Mouse (Mus musculus) stomach, embryonic 16.5 days (tissue): ENCODE data around the gene Rprml. TPM values are rescaled to one million over a fixed set of nuclear protein-coding genes. Genes with fewer than 3 reads are reported as not detected.
A peak's percentile ranks its signal among the peaks of the same experiment; 100 is the strongest.
"Not testable (repeated sequence)": the region's sequence is repeated elsewhere in the genome, so short reads cannot be mapped to it uniquely, and the experiment has no call there.

Experiments
- ATAC-seq: fragments of 200-750 bp; cut with Nextera tagmentation; 2 replicates; pipeline ENCODE4 v1.8.0; 2017; ENCODE audit warnings: moderate number of reproducible peaks, moderate TSS enrichment; ENCODE audit not compliant: insufficient read depth, low FRiP score
- H3K27ac ChIP-seq: fragments of 300-500 bp; sonication (generic); 2 replicates; pipeline ENCODE4 v1.5.1; 2014; ENCODE audit warnings: low read length
- H3K27me3 ChIP-seq: fragments of 300-500 bp; sonication (generic); 2 replicates; pipeline ENCODE4 v1.6.1; 2014; ENCODE audit warnings: low read length, control low read depth, mixed read lengths; ENCODE audit not compliant: control insufficient read depth, insufficient read depth
- H3K36me3 ChIP-seq: fragments of 300-500 bp; sonication (generic); 2 replicates; pipeline ENCODE4 v1.6.1; 2014; ENCODE audit warnings: low read length; ENCODE audit not compliant: control insufficient read depth, insufficient read depth
- H3K4me1 ChIP-seq: fragments of 300-500 bp; sonication (generic); 2 replicates; pipeline ENCODE4 v1.6.1; 2014; ENCODE audit warnings: low read length, control low read depth, mixed read lengths; ENCODE audit not compliant: control insufficient read depth, insufficient read depth
- H3K4me2 ChIP-seq: fragments of 300-500 bp; sonication (generic); 2 replicates; pipeline ENCODE4 v1.6.1; 2014; ENCODE audit warnings: low read depth, low read length, mixed read lengths
- H3K4me3 ChIP-seq: fragments of 300-500 bp; sonication (generic); replicated peaks from 2 replicates; pipeline ENCODE4 v1.5.1; 2014; ENCODE audit warnings: mild to moderate bottlenecking, low read length
- H3K9ac ChIP-seq: fragments of 300-500 bp; sonication (generic); 2 replicates; pipeline ENCODE4 v1.6.1; 2014; ENCODE audit warnings: low read length
- H3K9me3 ChIP-seq: fragments of 300-500 bp; sonication (generic); replicated peaks from 2 replicates; pipeline ENCODE4 v1.6.1; 2016; ENCODE audit warnings: low read length, control low read depth; ENCODE audit not compliant: control insufficient read depth
- WGBS: fragments of 180-500 bp; shearing (Covaris S2); extraction: QIAGEN DNeasy Blood & Tissue Kit; methylation state at CpG from one replicate; pipeline ENCODE4 v1.1.7; 2014; 5-methylcytosine and 5-hydroxymethylcytosine counted together
- polyA plus RNA-seq: library from polyadenylated mRNA; unstranded; fragments of >200 nt; fragmentation: Nextera tagmentation; extraction: Ambion mirVana; gene quantifications from 2 replicates; pipeline ENCODE4 v1.2.1, GENCODE M21; 2015

The Rprml gene
- polyA plus RNA-seq, 1 experiment from 2014 or later = not detected

DNA sequence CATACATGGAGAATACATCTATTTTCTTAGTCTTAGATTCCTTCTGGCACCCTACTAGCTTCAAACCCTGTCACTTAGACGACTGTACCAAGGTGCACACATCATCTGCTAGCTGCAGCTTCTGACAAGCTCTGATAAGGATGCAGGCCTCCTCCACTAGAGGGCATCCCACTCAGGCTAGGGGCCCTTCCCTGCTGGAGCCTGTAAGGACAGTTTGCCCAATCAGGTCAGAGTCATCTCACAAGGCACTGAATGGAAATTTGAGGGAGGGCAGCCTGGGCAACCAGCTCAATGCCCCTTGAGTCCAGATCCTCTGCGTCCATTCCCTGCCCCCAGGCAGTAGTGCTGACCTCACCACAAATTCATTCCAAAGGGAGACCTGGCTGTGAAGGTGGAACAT lies 27.7 kb downstream of the Rprml start:
- H3K4me3 ChIP-seq, ATAC-seq, H3K9me3 ChIP-seq, H3K4me2 ChIP-seq, H3K27me3 ChIP-seq, H3K27ac ChIP-seq, H3K4me1 ChIP-seq, H3K9ac ChIP-seq: not testable (repeated sequence)
- H3K36me3 ChIP-seq = peaks cover 14% of the 10 kb centered on the region; the same call in 1 of the 2 replicates
- 53% methylated on average over 2 of the region's 2 CpGs for WGBS

DNA sequence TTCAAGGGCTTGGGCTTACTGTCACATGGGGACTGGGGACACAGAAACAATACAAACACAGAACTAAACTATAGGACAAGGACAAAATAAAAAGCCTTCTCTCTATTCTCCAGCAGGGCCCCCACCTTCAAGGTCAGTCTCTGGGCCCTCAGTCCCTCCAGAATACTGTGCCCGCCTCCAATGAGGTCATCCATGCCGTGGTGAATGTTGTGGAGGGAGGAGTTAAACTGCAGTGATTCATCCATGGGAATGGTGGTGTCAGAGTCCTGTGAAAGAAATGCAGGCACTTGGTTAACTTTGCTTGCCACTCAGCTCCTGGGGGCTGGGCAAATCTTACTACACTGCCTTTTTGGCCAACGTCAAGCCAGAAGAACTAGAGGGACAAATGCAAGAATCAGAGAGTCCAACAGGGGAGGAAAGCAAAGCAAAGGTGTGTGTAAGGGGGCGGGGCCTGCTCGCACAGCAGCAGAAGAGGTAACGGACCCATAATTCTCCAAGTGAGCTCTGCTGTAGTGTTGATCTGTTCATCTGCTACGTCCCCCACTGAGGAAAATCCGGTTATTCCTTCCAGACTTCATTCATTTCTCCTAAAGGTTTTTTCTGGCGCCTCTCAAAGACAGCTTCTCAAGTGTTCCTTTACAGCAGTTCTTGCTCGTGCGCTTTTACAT lies 34.4 kb downstream of the Rprml start:
- WGBS = 79% methylated on average over 11 of the region's 11 CpGs
- H3K9ac ChIP-seq = no peak overlapping the region

GRCm38 (mm10) chr11:103685261-103685736 lies 35.9 kb downstream of the Rprml start:
- no peak overlapping the region for H3K4me3 ChIP-seq
- 85% methylated on average over 7 of the region's 7 CpGs for WGBS
- ATAC-seq = no peak
- H3K36me3 ChIP-seq = peaks cover 26% of the 10 kb centered on the region
- H3K27ac ChIP-seq = no peak overlapping the region
- H3K27me3 ChIP-seq = no peaks in the 10 kb centered on the region
- H3K4me2 ChIP-seq = no peak overlapping the region
- H3K4me1 ChIP-seq = no peaks in the 10 kb centered on the region
- no peak overlapping the region for H3K9ac ChIP-seq
- H3K9me3 ChIP-seq = no peaks in the 10 kb centered on the region

More for the DNA sequence above, 34.4 kb downstream of the Rprml start:
- H3K9me3 ChIP-seq = no peaks in the 10 kb centered on the region
- no peaks in the 10 kb centered on the region for H3K27me3 ChIP-seq
- H3K4me3 ChIP-seq = no peak overlapping the region
- ATAC-seq = no peak
- no peak overlapping the region for H3K4me2 ChIP-seq
- peaks cover 32% of the 10 kb centered on the region for H3K36me3 ChIP-seq
- no peaks in the 10 kb centered on the region for H3K4me1 ChIP-seq
- H3K27ac ChIP-seq = no peak overlapping the region

DNA sequence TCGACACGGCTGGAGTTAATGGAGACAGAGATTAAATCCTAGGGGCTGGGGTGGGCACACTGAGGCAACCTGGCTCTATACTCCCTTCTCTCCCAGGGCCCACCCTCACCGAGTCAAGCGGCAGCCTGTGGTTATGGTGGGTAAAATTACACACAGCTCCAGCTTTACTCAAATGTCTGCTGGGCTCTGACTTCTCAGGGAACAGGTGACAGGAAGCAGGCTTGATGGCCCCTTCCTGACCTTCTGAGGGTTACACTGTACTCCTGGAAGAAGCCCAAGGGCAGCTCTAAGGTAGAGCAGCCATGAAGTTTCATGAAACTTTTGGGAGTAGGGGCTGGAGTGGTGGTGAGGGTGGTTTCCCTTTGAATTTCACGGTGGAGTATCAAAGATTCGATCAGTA lies 37.3 kb downstream of the Rprml start:
- ATAC-seq = no peak
- H3K4me3 ChIP-seq = no peak overlapping the region
- 78% methylated on average over 6 of the region's 6 CpGs for WGBS
- H3K9ac ChIP-seq = no peak overlapping the region
- no peak overlapping the region for H3K4me2 ChIP-seq
- no peaks in the 10 kb centered on the region for H3K27me3 ChIP-seq
- no peaks in the 10 kb centered on the region for H3K4me1 ChIP-seq
- no peaks in the 10 kb centered on the region for H3K9me3 ChIP-seq
- peaks cover 26% of the 10 kb centered on the region for H3K36me3 ChIP-seq
- no peak overlapping the region for H3K27ac ChIP-seq

- WGBS = 65% methylated on average over 6 of the region's 6 CpGs
- H3K27me3 ChIP-seq = no peaks in the 10 kb centered on the region
- H3K4me2 ChIP-seq = no peak overlapping the region
- H3K27ac ChIP-seq = no peak overlapping the region
- H3K4me3 ChIP-seq = no peak overlapping the region
- ATAC-seq = no peak
- no peaks in the 10 kb centered on the region for H3K4me1 ChIP-seq
- H3K36me3 ChIP-seq = peaks cover 18% of the 10 kb centered on the region
- no peak overlapping the region for H3K9ac ChIP-seq
- H3K9me3 ChIP-seq = no peaks in the 10 kb centered on the region
Observed at GRCm38 (mm10) chr11:103688271-103688979, 39.1 kb downstream of the Rprml start.

GRCm38 (mm10) chr11:103688980-103689378 lies 39.6 kb downstream of the Rprml start:
- no peaks in the 10 kb centered on the region for H3K27me3 ChIP-seq
- no peak overlapping the region for H3K27ac ChIP-seq
- WGBS = 48% methylated on average over 3 of the region's 3 CpGs
- H3K4me1 ChIP-seq = no peaks in the 10 kb centered on the region
- ATAC-seq = no peak
- H3K9me3 ChIP-seq = no peaks in the 10 kb centered on the region
- H3K4me2 ChIP-seq = no peak overlapping the region
- H3K36me3 ChIP-seq = peaks cover 13% of the 10 kb centered on the region; the same call in 1 of the 2 replicates
- H3K9ac ChIP-seq = no peak overlapping the region
- no peak overlapping the region for H3K4me3 ChIP-seq

- ATAC-seq = no peak
- Histone ChIP-seq H3K4me1 (no peaks in the 10 kb centered on the region), H3K27ac (no peak overlapping the region), H3K4me2 (no peak overlapping the region), H3K27me3 (no peaks in the 10 kb centered on the region), H3K9ac (no peak overlapping the region), H3K4me3 (no peak overlapping the region), H3K9me3 (no peaks in the 10 kb centered on the region), H3K36me3 (peaks cover 10% of the 10 kb centered on the region; the same call in 1 of the 2 replicates)
- WGBS = 86% methylated on average over 1 of the region's 1 CpGs
Observed at GRCm38 (mm10) chr11:103691036-103691435, 41.7 kb downstream of the Rprml start.

GRCm38 (mm10) chr11:103693241-103693640 lies 43.9 kb downstream of the Rprml start:
- no peak overlapping the region for H3K27ac ChIP-seq
- 58% methylated on average over 1 of the region's 1 CpGs for WGBS
- H3K4me2 ChIP-seq = no peak overlapping the region
- ATAC-seq = no peak
- H3K36me3 ChIP-seq = no peaks in the 10 kb centered on the region
- no peaks in the 10 kb centered on the region for H3K9me3 ChIP-seq
- H3K4me1 ChIP-seq = no peaks in the 10 kb centered on the region; the same call in 1 of the 2 replicates
- H3K27me3 ChIP-seq = no peaks in the 10 kb centered on the region
- no peak overlapping the region for H3K9ac ChIP-seq
- H3K4me3 ChIP-seq = no peak overlapping the region

DNA sequence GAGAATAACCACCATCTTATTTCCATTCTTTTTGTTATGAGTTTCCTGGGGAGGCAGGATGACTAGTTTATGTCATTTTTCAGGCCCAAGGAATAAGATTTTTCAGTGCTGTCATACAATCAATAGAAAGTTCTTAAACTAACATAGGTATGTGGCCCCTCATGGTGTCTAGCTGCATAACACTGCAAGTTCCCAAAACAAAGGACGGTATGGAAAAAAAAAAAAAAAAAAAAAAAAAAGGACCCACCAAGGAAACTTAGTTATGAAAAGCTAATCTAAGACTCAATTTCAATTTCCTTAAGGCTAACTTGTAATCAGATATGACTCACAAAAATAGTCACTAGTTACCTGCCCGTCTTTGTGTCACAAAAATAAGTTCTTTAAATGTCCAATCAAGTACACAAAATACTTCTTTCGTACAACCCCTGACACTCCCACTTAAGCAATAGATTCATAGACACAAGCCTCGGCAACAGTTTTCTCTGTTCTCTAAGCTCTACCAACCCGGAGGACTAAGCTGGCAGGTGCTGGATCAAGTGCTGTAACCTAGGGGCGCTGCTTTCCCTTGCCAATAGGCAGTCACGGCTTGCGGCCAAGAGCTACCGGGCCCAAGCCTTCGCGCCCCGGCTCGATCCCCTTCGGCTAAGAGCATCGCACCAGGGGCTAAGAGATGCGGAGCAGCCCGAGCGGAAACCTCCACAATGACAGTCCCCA lies 47.6 kb downstream of the Rprml start:
- peak overlapping the region; percentile 92 for H3K9ac ChIP-seq
- WGBS = under 1% methylated on average over 18 of the region's 18 CpGs
- H3K4me3 ChIP-seq = peak overlapping the region; percentile 80
- no peaks in the 10 kb centered on the region; the same call in 1 of the 2 replicates for H3K4me1 ChIP-seq
- H3K27me3 ChIP-seq = no peaks in the 10 kb centered on the region
- H3K9me3 ChIP-seq = no peaks in the 10 kb centered on the region
- ATAC-seq = peak; percentile 53
- peak overlapping the region; percentile 99 for H3K27ac ChIP-seq
- peak overlapping the region; percentile 68 for H3K4me2 ChIP-seq
- H3K36me3 ChIP-seq = no peaks in the 10 kb centered on the region
